Mouse (Mus musculus): Measurements from ENCODE around the gene Trim6. TPM values are rescaled to one million over a fixed set of nuclear protein-coding genes. Genes with fewer than 3 reads are reported as not detected.

Gene Trim6
- 0.43 and 0.50 TPM in 2 replicates for polyA plus RNA-seq (2015; fragmentation: Nextera tagmentation; extraction: Ambion mirVana)

DNA sequence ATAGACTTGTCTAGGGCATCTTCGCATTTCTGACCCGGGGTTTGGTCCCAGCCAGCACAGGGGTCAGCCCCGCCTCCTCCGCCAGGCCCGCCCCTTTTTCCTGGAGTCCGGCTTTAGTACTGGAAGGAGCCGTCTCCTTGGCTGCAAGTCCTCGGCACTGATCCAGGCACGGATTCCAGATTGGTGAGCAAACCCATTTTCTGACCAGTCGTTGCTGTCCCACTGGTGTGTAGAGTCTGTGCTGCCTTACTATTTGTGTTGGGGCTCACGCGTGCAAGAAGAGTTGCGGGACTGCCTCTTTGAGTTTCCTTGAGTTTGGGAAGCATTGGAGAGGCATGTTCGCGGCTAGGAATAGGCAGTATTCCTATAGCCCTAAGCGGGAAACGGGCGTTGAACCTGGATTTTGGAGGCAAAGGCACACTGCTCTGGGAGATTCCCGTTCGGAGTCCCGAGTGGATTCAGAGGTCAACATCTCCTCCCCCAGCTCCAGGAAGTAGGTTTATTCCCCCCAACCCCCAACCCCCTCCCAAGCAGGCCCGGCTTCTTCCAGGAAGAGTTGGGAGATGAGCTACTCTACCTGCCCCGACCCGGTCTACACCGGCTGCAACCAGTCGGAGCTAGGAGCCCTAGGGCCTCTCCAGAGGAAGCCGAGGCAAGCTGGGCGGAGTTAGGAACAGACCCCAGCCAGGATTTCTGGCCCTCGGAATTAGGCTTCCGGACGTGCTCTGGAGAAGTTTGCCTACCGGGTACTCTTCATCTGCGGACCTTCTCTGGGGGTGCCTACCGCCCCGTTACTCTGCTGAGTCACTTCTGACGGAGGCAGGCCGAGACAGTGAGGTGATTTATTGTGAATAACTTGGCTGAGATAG lies at the start of gene Trim6:
Gene Trim6 (plus strand): TSS at position 93 of the 869 bp plus-strand sequence.
- Histone ChIP-seq H3K36me3 (replicated peaks) (no peaks in the 10 kb centered on the region), H3K4me2 (peak within 1 kb of the TSS; percentile 68), H3K4me1 (replicated peaks) (peaks cover 8% of the 10 kb centered on the region; the same call in 1 of the 2 replicates), H3K9ac (peak within 1 kb of the TSS; percentile 30; the same call in 1 of the 2 replicates), H3K9me3 (replicated peaks) (no peaks in the 10 kb centered on the region), H3K27ac (replicated peaks) (no peak within 1 kb of the TSS), H3K4me3 (replicated peaks) (peak within 1 kb of the TSS; percentile 50), H3K27me3 (no peaks in the 10 kb centered on the region)
- ATAC-seq (ENCODE audit: insufficient read depth): peak; percentile 68
- WGBS (ENCODE audit: insufficient replicate concordance): under 1% methylated on average over 37 of the region's 37 CpGs

DNA sequence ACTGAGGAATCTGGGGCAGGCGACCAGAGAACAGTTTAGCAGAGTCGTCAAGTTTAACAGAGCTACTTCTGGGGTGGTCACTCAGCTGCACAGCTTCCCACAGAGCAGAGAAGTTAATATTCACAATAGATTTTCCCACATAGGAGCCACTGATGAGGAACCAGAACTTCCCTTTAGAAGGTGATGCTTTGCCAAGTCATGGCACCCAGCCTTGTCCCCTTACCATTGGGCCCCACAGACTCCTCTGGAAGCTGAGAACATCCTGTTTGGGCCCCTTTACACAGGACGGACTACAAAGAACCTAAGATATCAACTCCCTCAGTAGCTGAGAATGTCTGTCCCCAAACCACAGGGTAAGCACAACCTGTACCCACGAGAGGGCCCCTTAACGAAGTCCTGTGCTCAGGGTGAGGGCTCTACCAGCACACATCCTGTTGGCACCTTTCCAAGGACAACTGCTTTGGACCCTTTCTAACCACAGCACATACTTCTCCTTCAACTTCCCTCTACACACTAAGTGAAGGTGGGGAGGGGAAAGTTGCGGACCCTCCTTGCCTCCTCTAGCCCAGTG lies 48.9 kb upstream of the Trim6 start:
- H3K4me2 ChIP-seq: no peak overlapping the region
- H3K4me1 ChIP-seq (replicated peaks): no peaks in the 10 kb centered on the region
- H3K9me3 ChIP-seq (replicated peaks): no peaks in the 10 kb centered on the region
- peak; percentile 31 for ATAC-seq (ENCODE audit: insufficient read depth)
- no peaks in the 10 kb centered on the region for H3K27me3 ChIP-seq
- H3K4me3 ChIP-seq (replicated peaks): no peak overlapping the region
- H3K27ac ChIP-seq (replicated peaks): no peak overlapping the region
- WGBS (ENCODE audit: insufficient replicate concordance): 12% methylated on average over 6 of the region's 6 CpGs
- no peak overlapping the region for H3K9ac ChIP-seq
- no peaks in the 10 kb centered on the region for H3K36me3 ChIP-seq (replicated peaks)

- H3K4me1 ChIP-seq (replicated peaks): no peaks in the 10 kb centered on the region
- WGBS (ENCODE audit: insufficient replicate concordance): 51% methylated on average over 1 of the region's 1 CpGs
Measured at GRCm38 (mm10) chr7:104175085-104175484, 43.5 kb upstream of the Trim6 start.

GRCm38 (mm10) chr7:104178422-104179054 lies 40.1 kb upstream of the Trim6 start:
- no peak overlapping the region for H3K4me3 ChIP-seq (replicated peaks)
- H3K4me2 ChIP-seq: no peak overlapping the region
- no peak overlapping the region for H3K27ac ChIP-seq (replicated peaks)
- H3K36me3 ChIP-seq (replicated peaks): no peaks in the 10 kb centered on the region
- H3K9ac ChIP-seq: no peak overlapping the region
- H3K4me1 ChIP-seq (replicated peaks): no peaks in the 10 kb centered on the region
- no peaks in the 10 kb centered on the region for H3K27me3 ChIP-seq
- WGBS (ENCODE audit: insufficient replicate concordance): 56% methylated on average over 5 of the region's 5 CpGs
- no peaks in the 10 kb centered on the region for H3K9me3 ChIP-seq (replicated peaks)
- no peak for ATAC-seq (ENCODE audit: insufficient read depth)

More at GRCm38 (mm10) chr7:104175085-104175484, 43.5 kb upstream of the Trim6 start:
- no peaks in the 10 kb centered on the region for H3K9me3 ChIP-seq (replicated peaks)
- no peaks in the 10 kb centered on the region for H3K36me3 ChIP-seq (replicated peaks)
- no peaks in the 10 kb centered on the region for H3K27me3 ChIP-seq
- H3K27ac ChIP-seq (replicated peaks): no peak overlapping the region
- H3K4me2 ChIP-seq: no peak overlapping the region
- H3K4me3 ChIP-seq (replicated peaks): no peak overlapping the region
- no peak for ATAC-seq (ENCODE audit: insufficient read depth)
- H3K9ac ChIP-seq: no peak overlapping the region

GRCm38 (mm10) chr7:104179074-104179473 lies 39.5 kb upstream of the Trim6 start:
- Histone ChIP-seq H3K27me3 (no peaks in the 10 kb centered on the region), H3K9ac (no peak overlapping the region), H3K27ac (replicated peaks) (no peak overlapping the region), H3K9me3 (replicated peaks) (no peaks in the 10 kb centered on the region), H3K4me3 (replicated peaks) (no peak overlapping the region), H3K4me2 (no peak overlapping the region), H3K4me1 (replicated peaks) (no peaks in the 10 kb centered on the region), H3K36me3 (replicated peaks) (no peaks in the 10 kb centered on the region)
- 68% methylated on average over 1 of the region's 1 CpGs for WGBS (ENCODE audit: insufficient replicate concordance)
- ATAC-seq (ENCODE audit: insufficient read depth): no peak

GRCm38 (mm10) chr7:104183292-104183691 lies 35.3 kb upstream of the Trim6 start, which contains the start of gene Olfr648:
TSS of gene Olfr648 (minus strand) at chr7:104183392.
- Histone ChIP-seq H3K36me3 (replicated peaks) (no peaks in the 10 kb centered on the region), H3K9me3 (replicated peaks) (no peaks in the 10 kb centered on the region), H3K9ac (no peak within 1 kb of the TSS), H3K27ac (replicated peaks) (no peak within 1 kb of the TSS), H3K4me3 (replicated peaks) (no peak within 1 kb of the TSS), H3K27me3 (no peaks in the 10 kb centered on the region), H3K4me2 (no peak within 1 kb of the TSS), H3K4me1 (replicated peaks) (no peaks in the 10 kb centered on the region)
- ATAC-seq (ENCODE audit: insufficient read depth): no peak
- 67% methylated on average over 2 of the region's 2 CpGs for WGBS (ENCODE audit: insufficient replicate concordance)

DNA sequence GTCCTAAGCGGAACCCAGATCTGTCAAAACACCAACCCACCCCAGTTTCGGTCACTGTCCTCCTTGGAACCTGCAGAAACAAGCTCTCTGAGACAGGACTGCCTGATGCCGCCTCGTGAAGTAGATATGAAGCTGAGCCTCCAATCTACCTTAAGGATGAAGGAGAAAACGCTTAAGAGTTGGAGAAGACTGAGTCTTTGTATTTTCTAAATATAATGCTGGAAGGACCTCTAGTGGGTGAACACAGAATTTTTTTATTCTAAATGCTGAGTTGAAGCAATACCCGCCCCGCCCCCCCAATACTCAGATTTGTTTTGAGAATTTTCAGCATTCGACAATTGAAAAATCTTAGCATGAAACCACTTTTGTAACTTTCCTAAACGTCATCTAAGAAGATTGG lies 27.3 kb upstream of the Trim6 start:
- Histone ChIP-seq H3K4me1 (replicated peaks) (no peaks in the 10 kb centered on the region), H3K4me3 (replicated peaks) (no peak overlapping the region), H3K4me2 (no peak overlapping the region), H3K36me3 (replicated peaks) (no peaks in the 10 kb centered on the region), H3K27me3 (no peaks in the 10 kb centered on the region), H3K27ac (replicated peaks) (no peak overlapping the region), H3K9me3 (replicated peaks) (no peaks in the 10 kb centered on the region), H3K9ac (no peak overlapping the region)
- no peak for ATAC-seq (ENCODE audit: insufficient read depth)
- 30% methylated on average over 9 of the region's 9 CpGs for WGBS (ENCODE audit: insufficient replicate concordance)

GRCm38 (mm10) chr7:104195885-104196284 lies 22.7 kb upstream of the Trim6 start, which contains the start of gene Olfr649:
TSS of gene Olfr649 (minus strand) at chr7:104195985.
- ATAC-seq (ENCODE audit: insufficient read depth): no peak
- Histone ChIP-seq H3K36me3 (replicated peaks) (no peaks in the 10 kb centered on the region), H3K27me3 (no peaks in the 10 kb centered on the region), H3K27ac (replicated peaks) (no peak within 1 kb of the TSS), H3K4me3 (replicated peaks) (no peak within 1 kb of the TSS), H3K4me2 (no peak within 1 kb of the TSS), H3K4me1 (replicated peaks) (no peaks in the 10 kb centered on the region), H3K9ac (no peak within 1 kb of the TSS), H3K9me3 (replicated peaks) (no peaks in the 10 kb centered on the region)
- 72% methylated on average over 6 of the region's 6 CpGs for whole genome bisulfite sequencing (ENCODE audit: insufficient replicate concordance)

DNA sequence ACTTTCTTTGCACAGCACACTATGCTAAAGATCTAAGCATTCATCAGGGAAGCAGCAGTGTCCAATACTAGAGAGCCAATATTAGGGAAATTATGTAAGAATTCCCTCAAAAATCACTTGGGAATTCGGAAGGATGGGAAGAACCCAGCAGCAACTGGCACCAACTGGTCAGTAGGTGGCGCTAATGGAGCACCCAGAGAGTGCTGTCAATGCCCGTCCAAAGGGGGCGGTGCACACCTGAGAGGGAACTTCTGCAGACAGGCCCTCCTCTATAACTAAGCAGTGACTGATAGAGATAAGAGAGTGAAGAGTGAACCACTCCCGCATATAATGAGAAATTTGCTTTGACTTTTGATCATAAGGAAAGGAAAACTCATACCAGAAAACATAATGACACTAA lies 18.8 kb upstream of the Trim6 start:
- no peak overlapping the region for H3K9ac ChIP-seq
- H3K36me3 ChIP-seq (replicated peaks): no peaks in the 10 kb centered on the region
- no peak for ATAC-seq (ENCODE audit: insufficient read depth)
- H3K4me1 ChIP-seq (replicated peaks): no peaks in the 10 kb centered on the region
- H3K27me3 ChIP-seq: no peaks in the 10 kb centered on the region
- no peak overlapping the region for H3K27ac ChIP-seq (replicated peaks)
- no peak overlapping the region for H3K4me3 ChIP-seq (replicated peaks)
- no peak overlapping the region for H3K4me2 ChIP-seq
- WGBS (ENCODE audit: insufficient replicate concordance): under 1% methylated on average over 5 of the region's 5 CpGs
- H3K9me3 ChIP-seq (replicated peaks): no peaks in the 10 kb centered on the region

DNA sequence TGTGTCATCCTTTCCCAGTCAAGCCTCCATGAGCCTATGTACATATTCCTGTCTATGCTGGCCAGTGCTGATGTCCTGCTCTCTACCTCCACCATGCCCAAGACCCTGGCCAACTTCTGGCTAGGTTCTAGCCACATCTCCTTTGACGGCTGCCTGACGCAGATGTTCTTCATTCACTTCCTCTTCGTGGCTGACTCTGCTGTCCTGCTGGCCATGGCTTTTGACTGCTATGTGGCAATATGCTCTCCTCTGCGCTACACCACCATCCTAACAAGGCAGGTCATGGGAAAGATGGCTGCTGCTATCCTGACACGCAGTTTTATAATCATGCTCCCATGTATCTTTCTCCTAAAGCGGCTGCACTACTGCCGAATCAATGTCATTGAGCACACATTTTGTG lies 12.4 kb upstream of the Trim6 start:
- no peaks in the 10 kb centered on the region for H3K4me1 ChIP-seq (replicated peaks)
- H3K27me3 ChIP-seq: no peaks in the 10 kb centered on the region
- no peak overlapping the region for H3K4me2 ChIP-seq
- no peak overlapping the region for H3K4me3 ChIP-seq (replicated peaks)
- H3K9me3 ChIP-seq (replicated peaks): no peaks in the 10 kb centered on the region
- no peaks in the 10 kb centered on the region for H3K36me3 ChIP-seq (replicated peaks)
- no peak overlapping the region for H3K9ac ChIP-seq
- 52% methylated on average over 7 of the region's 7 CpGs for WGBS (ENCODE audit: insufficient replicate concordance)
- no peak for ATAC-seq (ENCODE audit: insufficient read depth)
- H3K27ac ChIP-seq (replicated peaks): no peak overlapping the region

GRCm38 (mm10) chr7:104216011-104216535 lies 2.5 kb upstream of the Trim6 start:
- no peaks in the 10 kb centered on the region for H3K36me3 ChIP-seq (replicated peaks)
- H3K27me3 ChIP-seq: no peaks in the 10 kb centered on the region
- H3K9ac ChIP-seq: no peak overlapping the region
- H3K4me2 ChIP-seq: no peak overlapping the region
- H3K4me3 ChIP-seq (replicated peaks): no peak overlapping the region
- no peaks in the 10 kb centered on the region for H3K9me3 ChIP-seq (replicated peaks)
- WGBS (ENCODE audit: insufficient replicate concordance): 12% methylated on average over 1 of the region's 1 CpGs
- no peak; the same call in 1 of the 2 replicates for ATAC-seq (ENCODE audit: insufficient read depth)
- no peak overlapping the region for H3K27ac ChIP-seq (replicated peaks)
- H3K4me1 ChIP-seq (replicated peaks): peaks cover 8% of the 10 kb centered on the region; the same call in 1 of the 2 replicates

Data from liver, embryonic 15.5 days (tissue).